Mouse (Mus musculus): ENCODE data around the gene Kdelc1.

GRCm38 (mm10) chr1:44155287-44155686, 36.7 kb upstream of the Kdelc1 start:
- TF ChIP-seq MYOG (IDR thresholded peaks at IDR 0.05; ENCODE audit: control insufficient read depth, extremely low read depth, insufficient read length) (no peak), USF1 (IDR thresholded peaks at IDR 0.05; ENCODE audit: low read depth) (no peak)

All from C2C12 (cell line).